Mouse (Mus musculus) thymus, adult 2 months (tissue): ENCODE measurements around the gene Bcl10.

Experiments used
- CTCF ChIP-seq: fragments of 200-500 bp; IDR thresholded peaks from 2 replicates; pipeline ENCODE4 v1.5.1; 2012; ENCODE audit warnings: mild to moderate bottlenecking, control low read depth, low read length, moderate library complexity, borderline replicate concordance; ENCODE audit not compliant: control insufficient read depth, poor library complexity, insufficient read depth; ENCODE audit errors: extremely low read depth
- POLR2A ChIP-seq: fragments of 200-500 bp; IDR thresholded peaks from 2 replicates; pipeline ENCODE4 v1.6.1; 2012; ENCODE audit warnings: mild to moderate bottlenecking, low read length, control low read depth, moderate library complexity; ENCODE audit not compliant: control insufficient read depth, poor library complexity, insufficient read depth; ENCODE audit errors: extremely low read depth

DNA sequence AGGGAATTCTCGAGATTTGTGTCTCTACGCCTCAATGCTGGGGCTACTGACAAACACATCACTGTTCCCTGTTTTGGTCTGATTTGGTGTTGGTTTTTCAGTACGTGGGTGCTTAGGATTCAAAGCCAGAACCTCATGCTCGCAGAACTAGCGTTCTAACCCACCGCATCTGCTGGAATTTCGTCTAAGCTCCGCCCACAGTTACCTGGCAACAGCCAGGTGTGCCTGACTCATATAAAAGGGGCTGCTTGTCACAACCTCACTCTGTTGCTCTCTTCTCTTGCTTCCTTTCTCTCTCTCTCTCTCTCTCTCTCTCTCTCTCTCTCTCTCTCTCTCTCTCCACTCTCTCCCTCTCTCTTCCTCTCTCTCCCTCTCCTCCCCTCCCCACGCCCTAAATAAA, 39.8 kb downstream of the Bcl10 start:
- TF ChIP-seq CTCF (no peak), POLR2A (no peak)
